ENCODE assay signal across 13 mouse cellular contexts in genomic region chr13:37931210-37931922, GRCm38 (mm10).
DNase-seq lines count a peak whose midpoint lies in the region; ATAC-seq and TF ChIP-seq lines count a peak whose summit lies in the region.
"Had no signal": no experiment of that assay in that cellular context is flagged by ENCODE, and none has a peak within 500 bp of the region (broad histone marks: within the 10 kb centered on the region; RNA-seq: fewer than 3 reads in every experiment).

No protein-coding gene starts in this region.

- DNase-seq in forebrain, embryonic 10.5 days (ENCODE audit: extremely low spot score, low spot score), result no peak
- no peak for DNase-seq in forebrain, embryonic 11.5 days (ENCODE audit: low spot score)
- DNase-seq in kidney, adult 8-10 months, result no peak
- peak; percentile 26 for DNase-seq in G1E (ENCODE audit: low spot score)
- DNase-seq in cerebellum, postnatal 10 days, result no peak
- no peak for DNase-seq in retina, embryonic 14.5 days (ENCODE audit: low spot score)
- DNase-seq: cerebellum, adult 18-20 months; gastrocnemius, postnatal 10 days; heart, postnatal 14 days; liver had no signal

- no peak for ATAC-seq in forebrain, embryonic 11.5 days (replicated peaks; ENCODE audit: low FRiP score)
- ATAC-seq in kidney, embryonic 15.5 days (replicated peaks; ENCODE audit: low FRiP score), result peak; percentile 52
- ATAC-seq in G1E (ENCODE audit: extremely low read depth, insufficient number of reproducible peaks, low FRiP score, poor library complexity, severe bottlenecking), result no peak
- peak; percentile 18; the same call in 1 of the 2 replicates for ATAC-seq in megakaryocyte progenitor cell, adult 5-6 weeks (replicated peaks; ENCODE audit: poor library complexity)

- no peaks in the 10 kb centered on the region for H3K4me1 ChIP-seq in forebrain, embryonic 10.5 days
- no peaks in the 10 kb centered on the region for H3K4me1 ChIP-seq in forebrain, embryonic 11.5 days (replicated peaks; ENCODE audit: control insufficient read depth, insufficient read depth, low read length)
- H3K4me1 ChIP-seq in kidney, embryonic 15.5 days, result peaks cover 9% of the 10 kb centered on the region; the same call in 1 of the 2 replicates
- peaks cover 27% of the 10 kb centered on the region for H3K4me1 ChIP-seq in G1E (ENCODE audit: insufficient read depth, low read depth, low read length)

- 0 out of 2 replicates have a peak overlapping the region, but pooled peaks have one; percentile 8 for H3K27ac ChIP-seq in forebrain, embryonic 10.5 days
- H3K27ac ChIP-seq in forebrain, embryonic 11.5 days (ENCODE audit: low read depth, low read length), result no peak overlapping the region
- H3K27ac ChIP-seq in kidney, embryonic 15.5 days, result no peak overlapping the region
- H3K27ac ChIP-seq: stomach, embryonic 15.5 days had no signal

- no peak overlapping the region for H3K4me3 ChIP-seq in forebrain, embryonic 10.5 days
- H3K4me3 ChIP-seq in forebrain, embryonic 11.5 days (ENCODE audit: low read depth, low read length), result no peak overlapping the region
- no peak overlapping the region for H3K4me3 ChIP-seq in kidney, embryonic 15.5 days (replicated peaks)
- H3K4me3 ChIP-seq in G1E (ENCODE audit: low read depth, low read length), result no peak overlapping the region; the same call in 1 of the 2 replicates
- H3K4me3 ChIP-seq: stomach, embryonic 15.5 days had no signal

- H3K9me3 ChIP-seq in forebrain, embryonic 10.5 days, result no peaks in the 10 kb centered on the region
- H3K9me3 ChIP-seq in forebrain, embryonic 11.5 days (ENCODE audit: control insufficient read depth, low read length), result no peaks in the 10 kb centered on the region
- no peaks in the 10 kb centered on the region for H3K9me3 ChIP-seq in kidney, embryonic 15.5 days (replicated peaks)
- H3K9me3 ChIP-seq in G1E (replicated peaks), result no peaks in the 10 kb centered on the region
- H3K9me3 ChIP-seq: stomach, embryonic 15.5 days had no signal

- no peak overlapping the region for H3K9ac ChIP-seq in forebrain, embryonic 11.5 days (ENCODE audit: low read length)
- H3K9ac ChIP-seq in kidney, embryonic 15.5 days, result no peak overlapping the region
- H3K9ac ChIP-seq: stomach, embryonic 15.5 days had no signal

- H3K27me3 ChIP-seq in forebrain, embryonic 10.5 days (ENCODE audit: poor library complexity, severe bottlenecking), result no peaks in the 10 kb centered on the region
- no peaks in the 10 kb centered on the region for H3K27me3 ChIP-seq in forebrain, embryonic 11.5 days (ENCODE audit: control insufficient read depth, insufficient read depth, low read length)
- no peaks in the 10 kb centered on the region for H3K27me3 ChIP-seq in kidney, embryonic 15.5 days
- H3K27me3 ChIP-seq in G1E (ENCODE audit: insufficient read depth, low read length), result no peaks in the 10 kb centered on the region; the same call in 1 of the 2 replicates
- H3K27me3 ChIP-seq: stomach, embryonic 15.5 days had no signal

- TF ChIP-seq CTCF in G1E (IDR thresholded peaks at IDR 0.05; ENCODE audit: low read depth, low read length), result no peak

- H3K36me3 ChIP-seq in forebrain, embryonic 10.5 days (replicated peaks), result peaks cover 68% of the 10 kb centered on the region
- H3K36me3 ChIP-seq in forebrain, embryonic 11.5 days (ENCODE audit: control insufficient read depth, insufficient read depth, low read length), result no peaks in the 10 kb centered on the region
- peaks cover 87% of the 10 kb centered on the region for H3K36me3 ChIP-seq in kidney, embryonic 15.5 days
- peaks cover 98% of the 10 kb centered on the region for H3K36me3 ChIP-seq in G1E (replicated peaks)

- WGBS in forebrain, embryonic 10.5 days, result 66% methylated on average over 27 of the region's 27 CpGs
- 70% methylated on average over 27 of the region's 27 CpGs for WGBS in forebrain, embryonic 11.5 days
- 64% methylated on average over 27 of the region's 27 CpGs for WGBS in kidney, embryonic 15.5 days

- H3K4me2 ChIP-seq in forebrain, embryonic 11.5 days (ENCODE audit: low read depth, low read length, severe bottlenecking), result no peak overlapping the region
- no peak overlapping the region for H3K4me2 ChIP-seq in kidney, embryonic 15.5 days
- H3K4me2 ChIP-seq: stomach, embryonic 15.5 days had no signal

Comparison
In these comparisons a context has a peak if more than half of its experiments do, and no peak if none do; other contexts are left out.
1. ATAC-seq: peak in kidney, embryonic 15.5 days (single experiment) and megakaryocyte progenitor cell, adult 5-6 weeks (single experiment); none in forebrain, embryonic 11.5 days (single experiment) and G1E (single experiment).